9 mouse cellular contexts compared by ENCODE assay signal in genomic region chr5:36621058-36621449, GRCm38 (mm10). TPM values are rescaled to one million over a fixed set of nuclear protein-coding genes. Genes with fewer than 3 reads are reported as not detected.
DNase-seq lines count a peak whose midpoint lies in the region; ATAC-seq and TF ChIP-seq lines count a peak whose summit lies in the region.
"Had no signal": no experiment of that assay in that cellular context is flagged by ENCODE, and none has a peak within 500 bp of the region (broad histone marks: within the 10 kb centered on the region; RNA-seq: fewer than 3 reads in every experiment).

No protein-coding gene starts in this region.

- ATAC-seq in lung, embryonic 15.5 days (ENCODE audit: borderline replicate concordance, extremely low read depth, low FRiP score, low TSS enrichment) = no peak
- no peak for ATAC-seq in stomach, postnatal 0 days (ENCODE audit: low FRiP score, low TSS enrichment)
- ATAC-seq in hindbrain, embryonic 13.5 days (ENCODE audit: low FRiP score) = no peak

- TF ChIP-seq CTCF in liver, adult 2 months (IDR thresholded peaks at IDR 0.05; ENCODE audit: low read depth, low read length) = no peak
- no peak for TF ChIP-seq CTCF in stomach, postnatal 0 days (IDR thresholded peaks at IDR 0.05; ENCODE audit: low read depth)

- H3K79me2 ChIP-seq in liver, adult 2 months (ENCODE audit: control insufficient read depth, insufficient read depth, low read length) = peaks cover 5% of the 10 kb centered on the region; the same call in 1 of the 2 replicates

- H3K4me2 ChIP-seq in lung, embryonic 15.5 days = no peak overlapping the region
- H3K4me2 ChIP-seq in stomach, postnatal 0 days (replicated peaks; ENCODE audit: low read depth) = no peak overlapping the region
- no peak overlapping the region for H3K4me2 ChIP-seq in hindbrain, embryonic 13.5 days

- no peak for TF ChIP-seq POLR2A in liver, adult 2 months (IDR thresholded peaks at IDR 0.05; ENCODE audit: extremely low read depth, insufficient read depth, low read length)

- H3K4me1 ChIP-seq in lung, embryonic 15.5 days = peaks cover 13% of the 10 kb centered on the region
- H3K4me1 ChIP-seq in liver, adult 2 months (ENCODE audit: control insufficient read depth, insufficient read depth, low read length) = peaks cover 10% of the 10 kb centered on the region
- H3K4me1 ChIP-seq in stomach, postnatal 0 days (replicated peaks; ENCODE audit: control insufficient read depth, insufficient read depth) = no peaks in the 10 kb centered on the region
- H3K4me1 ChIP-seq in midbrain, embryonic 10.5 days = no peaks in the 10 kb centered on the region
- H3K4me1 ChIP-seq in hindbrain, embryonic 13.5 days (replicated peaks) = peaks cover 3% of the 10 kb centered on the region; the same call in 1 of the 2 replicates

- no peak overlapping the region for H3K4me3 ChIP-seq in lung, embryonic 15.5 days
- no peak overlapping the region for H3K4me3 ChIP-seq in liver, adult 2 months (ENCODE audit: insufficient read depth, low read depth, low read length)
- no peak overlapping the region for H3K4me3 ChIP-seq in stomach, postnatal 0 days (ENCODE audit: low read depth, low read length)
- H3K4me3 ChIP-seq in midbrain, embryonic 10.5 days = no peak overlapping the region
- H3K4me3 ChIP-seq in hindbrain, embryonic 13.5 days = no peak overlapping the region

- 0 out of 2 replicates have a peak overlapping the region, but pooled peaks have one; percentile 20 for H3K27ac ChIP-seq in lung, embryonic 15.5 days
- H3K27ac ChIP-seq in liver, adult 2 months (replicated peaks; ENCODE audit: insufficient read depth, low read depth, low read length) = peak overlapping the region; percentile 34
- H3K27ac ChIP-seq in stomach, postnatal 0 days (replicated peaks) = peak overlapping the region; percentile 58; the same call in 1 of the 2 replicates
- no peak overlapping the region for H3K27ac ChIP-seq in midbrain, embryonic 10.5 days (replicated peaks)
- H3K27ac ChIP-seq in hindbrain, embryonic 13.5 days = no peak overlapping the region

- H3K36me3 ChIP-seq in lung, embryonic 15.5 days = peaks cover 18% of the 10 kb centered on the region
- peaks cover 24% of the 10 kb centered on the region for H3K36me3 ChIP-seq in liver, adult 2 months (ENCODE audit: control insufficient read depth, insufficient read depth, low read length)
- H3K36me3 ChIP-seq in stomach, postnatal 0 days (ENCODE audit: control insufficient read depth, insufficient read depth, low read length) = peaks cover 10% of the 10 kb centered on the region; the same call in 1 of the 2 replicates
- peaks cover 47% of the 10 kb centered on the region for H3K36me3 ChIP-seq in midbrain, embryonic 10.5 days
- H3K36me3 ChIP-seq in hindbrain, embryonic 13.5 days = peaks cover 31% of the 10 kb centered on the region

- DNase-seq in gastrocnemius, adult 18-20 months (ENCODE audit: low spot score) = peak; percentile 60
- DNase-seq in gastrocnemius, postnatal 4 days (ENCODE audit: low spot score in 2 of 2) = no peak
- no peak for DNase-seq in lung, postnatal 10 days
- no peak for DNase-seq in liver, adult 2 months (ENCODE audit: extremely low read depth, low read depth, low spot score)
- DNase-seq in stomach, postnatal 0 days (ENCODE audit: low spot score) = no peak
- no peak for DNase-seq in midbrain, embryonic 10.5 days (ENCODE audit: low spot score)
- DNase-seq: cerebellum, postnatal 25 days had no signal

- WGBS in lung, embryonic 15.5 days = 69% methylated on average over 5 of the region's 5 CpGs
- 72% methylated on average over 5 of the region's 5 CpGs for WGBS in liver, adult 2 months
- WGBS in stomach, postnatal 0 days = 51% methylated on average over 5 of the region's 5 CpGs
- WGBS in midbrain, embryonic 10.5 days = 95% methylated on average over 5 of the region's 5 CpGs
- WGBS in hindbrain, embryonic 13.5 days = 78% methylated on average over 5 of the region's 5 CpGs

- TF ChIP-seq EP300 in stomach, postnatal 0 days (optimal IDR thresholded peaks at IDR 0.05) = no peak

- H3K27me3 ChIP-seq in lung, embryonic 15.5 days = no peaks in the 10 kb centered on the region
- no peaks in the 10 kb centered on the region for H3K27me3 ChIP-seq in liver, adult 2 months (ENCODE audit: control insufficient read depth, insufficient read depth, low read length)
- no peaks in the 10 kb centered on the region for H3K27me3 ChIP-seq in stomach, postnatal 0 days (ENCODE audit: control insufficient read depth, insufficient read depth, low read length)
- H3K27me3 ChIP-seq in midbrain, embryonic 10.5 days (ENCODE audit: low read depth, poor library complexity, severe bottlenecking) = no peaks in the 10 kb centered on the region
- H3K27me3 ChIP-seq in hindbrain, embryonic 13.5 days = no peaks in the 10 kb centered on the region

- H3K9ac ChIP-seq in lung, embryonic 15.5 days = no peak overlapping the region
- no peak overlapping the region for H3K9ac ChIP-seq in liver, adult 2 months (ENCODE audit: low read depth, low read length)
- no peak overlapping the region for H3K9ac ChIP-seq in stomach, postnatal 0 days (ENCODE audit: low read length)
- no peak overlapping the region for H3K9ac ChIP-seq in hindbrain, embryonic 13.5 days

- no peaks in the 10 kb centered on the region for H3K9me3 ChIP-seq in lung, embryonic 15.5 days
- H3K9me3 ChIP-seq in stomach, postnatal 0 days (ENCODE audit: control insufficient read depth, low read length) = no peaks in the 10 kb centered on the region
- no peaks in the 10 kb centered on the region for H3K9me3 ChIP-seq in midbrain, embryonic 10.5 days (replicated peaks)
- no peaks in the 10 kb centered on the region for H3K9me3 ChIP-seq in hindbrain, embryonic 13.5 days

RNA-seq across cellular contexts. Expression of gene Tbc1d14, which starts 28.0 kb away (rescaled TPM):
- total RNA-seq in gastrocnemius, adult 18-20 months (2021) = 10 to 100 TPM; 14.5 to 14.6 TPM
- 10 to 100 TPM; 24.8 to 27.5 TPM for total RNA-seq in gastrocnemius, postnatal 4 days (2021)
- polyA plus RNA-seq in lung, embryonic 15.5 days (2015; fragmentation: Nextera tagmentation; extraction: Ambion mirVana) = 24.3 and 24.7 TPM in 2 replicates
- total RNA-seq in liver, adult 2 months (2014; rRNA removed) = 5.4 and 8.2 TPM in 2 replicates
- 8.4 and 8.9 TPM in 2 replicates for polyA plus RNA-seq in liver, adult 2 months (2012; rRNA removed)
- polyA plus RNA-seq in stomach, postnatal 0 days (2015; fragmentation: Nextera tagmentation; extraction: Ambion mirVana) = 22.1 and 22.8 TPM in 2 replicates
- 35.2 and 41.2 TPM in 2 replicates for polyA plus RNA-seq in midbrain, embryonic 10.5 days (2016; fragmentation: Nextera tagmentation; extraction: Ambion mirVana)
- polyA plus RNA-seq in hindbrain, embryonic 13.5 days (2015; fragmentation: Nextera tagmentation; extraction: Ambion mirVana) = 68.1 and 70.1 TPM in 2 replicates

Comparison
In these comparisons a context has a peak if more than half of its experiments do, and no peak if none do; other contexts are left out.
1. H3K27ac ChIP-seq: peak in lung, embryonic 15.5 days (single experiment), liver, adult 2 months (single experiment) and stomach, postnatal 0 days (single experiment); none in midbrain, embryonic 10.5 days (single experiment) and hindbrain, embryonic 13.5 days (single experiment).